Mouse (Mus musculus): ENCODE measurements around the gene Hoxd8.

Hoxd8 gene

DNA sequence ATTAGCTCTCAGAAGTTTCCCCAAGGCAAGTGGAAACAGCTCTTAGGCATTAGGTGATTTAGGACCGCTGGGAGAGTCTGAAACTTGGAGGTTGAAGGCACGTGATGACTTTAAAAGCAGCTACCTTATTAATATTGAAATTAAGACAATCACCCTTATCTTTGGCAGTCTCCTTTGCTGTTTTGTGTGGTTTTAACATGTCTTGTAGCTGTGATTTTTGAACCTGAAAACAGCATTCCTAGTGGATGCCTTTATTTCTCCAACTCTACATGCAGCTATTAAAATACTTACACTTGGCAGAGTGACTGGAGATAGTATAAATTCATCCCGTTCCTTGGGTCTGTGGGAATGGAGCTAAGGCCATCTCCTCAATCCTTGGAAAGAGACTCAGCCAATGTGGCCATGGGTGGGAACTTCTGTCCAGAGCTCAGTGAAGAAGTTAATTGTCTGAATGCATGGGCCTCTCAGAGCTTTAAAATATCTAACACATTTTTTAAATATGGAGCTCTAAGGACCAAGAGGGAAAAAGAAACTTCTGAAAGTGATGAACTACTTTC lies 33.7 kb upstream of the Hoxd8 start:
- DNase-seq, result no peak

DNA sequence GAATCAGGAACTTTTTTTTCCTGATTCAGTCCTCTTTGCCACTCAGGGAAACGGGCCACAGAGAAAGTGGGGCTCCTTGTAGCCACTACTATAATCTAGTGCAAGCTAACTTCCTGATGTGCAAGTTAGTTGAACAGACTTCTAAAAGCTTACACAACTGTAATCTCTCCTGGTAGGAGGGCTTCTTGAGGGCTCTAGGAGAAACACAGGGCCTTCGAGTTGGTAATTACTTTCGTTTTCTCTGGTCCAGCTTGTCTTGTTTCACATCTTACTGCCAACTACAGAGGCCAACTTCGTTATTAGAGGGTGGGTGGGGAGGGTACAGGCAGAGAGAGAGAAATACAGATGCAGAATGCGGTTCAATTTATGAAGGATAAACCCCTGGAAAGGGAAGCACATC lies 32.6 kb upstream of the Hoxd8 start:
- DNase-seq, result no peak

DNA sequence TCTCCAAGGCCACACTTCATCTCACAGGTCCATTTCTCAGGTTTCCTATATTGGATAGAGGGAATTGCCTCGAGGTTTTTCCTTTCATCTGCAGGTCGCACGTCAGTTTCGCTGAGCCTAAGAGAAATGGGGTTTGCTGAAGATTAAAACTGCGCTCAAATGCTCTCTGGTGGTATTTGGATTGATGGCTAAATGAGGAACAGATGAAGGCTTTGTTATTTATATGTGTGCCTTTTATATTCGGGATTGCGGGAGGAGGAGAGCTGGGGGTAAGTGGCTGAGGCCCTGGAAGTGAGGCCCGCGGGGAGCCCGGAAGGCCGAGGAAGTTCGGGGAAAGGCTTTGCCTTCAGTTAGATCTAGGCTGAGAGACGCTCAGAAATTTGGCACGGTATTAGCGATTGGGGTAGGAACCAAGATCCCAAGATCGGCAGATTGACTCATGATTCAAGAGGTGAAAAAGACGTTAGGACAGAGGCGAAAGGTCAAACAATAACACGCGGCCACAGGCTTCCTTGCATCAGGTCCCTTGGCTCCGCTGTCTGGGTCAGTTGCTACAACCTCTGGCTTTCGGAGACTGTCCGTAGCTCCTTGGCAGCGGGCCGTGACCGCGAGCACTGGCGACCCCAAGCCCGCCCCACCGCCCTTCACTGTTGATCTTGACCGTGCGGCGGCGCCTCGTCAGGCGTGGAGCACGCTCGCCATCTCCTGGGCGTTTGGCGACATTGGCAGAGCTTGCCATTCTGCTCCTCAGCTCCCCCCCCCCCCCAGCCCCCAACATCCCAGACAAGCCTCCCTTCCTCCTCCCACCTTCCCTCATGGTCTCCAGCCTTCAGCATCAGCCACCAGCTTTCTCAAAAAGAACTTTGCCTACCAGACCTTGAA lies 31.7 kb upstream of the Hoxd8 start:
- peak; percentile 39 for DNase-seq

DNA sequence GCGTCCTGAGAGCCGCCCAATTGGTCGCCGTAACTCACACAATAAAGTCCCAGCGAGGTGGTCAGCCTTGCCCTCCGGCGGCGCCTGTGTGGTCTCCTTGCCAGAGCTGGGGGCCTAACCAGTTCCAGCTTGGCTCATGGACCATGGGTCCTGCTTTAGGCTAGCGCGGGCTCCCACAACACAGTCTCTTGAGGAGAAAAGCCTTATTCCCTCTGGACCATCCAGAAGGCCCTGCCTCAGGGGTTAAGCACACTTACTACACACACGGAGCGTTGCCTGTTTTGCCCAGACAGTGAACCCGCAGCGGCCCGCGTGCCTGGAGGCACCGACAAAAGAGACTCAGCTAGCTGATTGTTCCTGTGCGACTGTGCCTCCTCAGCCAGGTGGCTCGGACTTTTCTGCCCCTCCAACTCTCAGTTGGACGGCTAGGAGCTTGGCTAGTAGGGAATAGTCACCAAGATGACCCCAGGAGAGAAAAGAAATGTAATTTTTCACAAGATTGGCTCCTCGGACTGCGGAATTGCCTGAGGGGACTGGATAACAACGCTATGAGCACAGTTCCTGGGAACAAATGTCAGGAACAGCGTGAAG lies 30.5 kb upstream of the Hoxd8 start:
- DNase-seq, result no peak

DNA sequence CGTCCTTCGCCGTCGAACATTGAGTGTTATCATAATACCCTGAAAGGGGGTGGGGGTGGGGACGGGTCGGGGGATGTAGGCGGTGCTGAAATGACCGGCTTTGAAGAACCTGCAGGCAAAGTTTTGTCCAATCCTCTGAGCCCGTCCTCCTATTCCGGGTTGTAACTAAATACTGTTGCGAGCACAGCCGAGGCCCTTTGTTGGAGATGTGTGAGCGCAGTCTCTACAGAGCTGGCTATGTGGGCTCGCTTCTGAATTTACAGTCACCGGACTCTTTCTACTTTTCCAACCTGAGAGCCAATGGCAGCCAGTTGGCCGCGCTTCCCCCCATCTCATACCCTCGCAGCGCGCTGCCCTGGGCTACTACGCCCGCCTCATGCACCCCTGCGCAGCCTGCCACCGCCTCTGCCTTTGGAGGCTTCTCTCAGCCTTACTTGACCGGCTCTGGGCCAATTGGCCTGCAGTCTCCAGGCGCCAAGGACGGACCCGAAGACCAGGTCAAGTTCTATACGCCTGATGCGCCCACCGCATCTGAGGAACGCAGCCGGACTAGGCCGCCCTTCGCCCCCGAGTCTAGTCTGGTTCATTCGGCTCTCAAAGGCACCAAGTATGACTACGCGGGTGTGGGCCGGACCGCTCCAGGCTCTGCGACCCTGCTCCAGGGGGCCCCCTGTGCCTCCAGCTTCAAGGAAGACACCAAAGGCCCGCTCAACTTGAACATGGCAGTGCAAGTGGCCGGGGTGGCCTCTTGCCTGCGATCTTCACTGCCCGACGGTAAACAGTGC lies 29.3 kb upstream of the Hoxd8 start, which contains the start of gene Hoxd12:
Gene Hoxd12 (plus strand): TSS at position 133 of the 785 bp plus-strand sequence.
- no peak for DNase-seq

DNA sequence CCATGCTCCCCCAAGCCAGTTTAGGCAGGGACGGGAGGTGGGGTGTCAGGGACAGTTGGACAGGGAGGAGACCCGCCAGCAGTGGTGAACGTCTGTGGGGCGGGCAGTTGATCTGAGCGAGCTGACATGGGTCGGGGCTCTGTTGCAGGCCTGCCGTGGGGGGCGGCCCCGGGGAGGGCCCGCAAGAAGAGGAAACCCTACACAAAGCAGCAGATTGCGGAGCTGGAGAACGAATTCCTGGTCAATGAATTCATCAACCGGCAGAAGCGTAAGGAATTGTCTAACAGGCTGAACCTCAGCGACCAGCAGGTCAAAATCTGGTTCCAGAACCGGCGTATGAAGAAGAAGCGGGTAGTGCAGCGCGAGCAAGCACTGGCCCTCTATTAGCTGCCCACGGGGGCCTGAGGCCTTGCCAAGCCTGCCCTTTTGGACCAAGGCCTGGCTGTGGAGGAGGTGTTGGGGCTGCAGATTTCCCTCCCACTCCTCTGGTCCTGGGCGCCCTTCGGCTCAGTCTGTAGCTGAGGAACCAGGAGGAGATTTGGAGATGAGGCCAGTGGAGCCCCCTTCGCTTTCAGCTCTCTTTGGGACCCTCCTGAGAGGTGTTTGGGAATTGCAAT lies 28.6 kb upstream of the Hoxd8 start:
- no peak for DNase-seq

DNA sequence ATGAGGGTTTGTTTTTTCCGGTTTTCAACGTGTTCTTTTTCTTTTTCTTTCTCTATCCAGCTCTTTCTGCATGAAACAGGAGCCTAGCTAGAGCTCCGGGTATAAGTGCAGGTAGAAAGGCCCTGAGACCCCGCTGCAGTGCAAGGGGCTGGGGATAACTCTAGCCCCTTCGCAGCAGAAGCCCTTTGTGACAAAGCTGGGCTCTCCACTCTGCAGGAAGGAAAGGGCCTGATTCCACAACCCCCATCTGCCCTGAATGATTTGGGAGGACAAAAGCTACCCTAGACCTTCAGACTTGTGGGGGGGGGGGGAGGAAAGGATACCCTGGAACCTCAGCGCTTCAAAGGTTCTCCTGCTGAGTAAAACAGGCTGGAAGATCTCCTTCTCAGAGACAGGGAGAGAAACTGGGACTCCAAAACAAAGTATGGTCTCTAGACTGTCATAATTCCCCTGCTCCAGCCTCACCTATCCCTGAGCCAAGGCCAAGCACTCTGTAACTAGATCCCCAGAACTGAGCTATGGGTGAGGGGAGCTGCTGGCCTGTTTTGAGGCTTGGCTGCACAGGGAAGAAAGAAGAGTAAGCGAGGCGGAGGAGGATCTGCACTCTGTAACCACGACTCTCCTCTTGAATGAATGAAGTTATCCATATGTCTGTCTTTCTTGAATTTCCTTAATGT lies 27.9 kb upstream of the Hoxd8 start:
- no peak for DNase-seq

DNA sequence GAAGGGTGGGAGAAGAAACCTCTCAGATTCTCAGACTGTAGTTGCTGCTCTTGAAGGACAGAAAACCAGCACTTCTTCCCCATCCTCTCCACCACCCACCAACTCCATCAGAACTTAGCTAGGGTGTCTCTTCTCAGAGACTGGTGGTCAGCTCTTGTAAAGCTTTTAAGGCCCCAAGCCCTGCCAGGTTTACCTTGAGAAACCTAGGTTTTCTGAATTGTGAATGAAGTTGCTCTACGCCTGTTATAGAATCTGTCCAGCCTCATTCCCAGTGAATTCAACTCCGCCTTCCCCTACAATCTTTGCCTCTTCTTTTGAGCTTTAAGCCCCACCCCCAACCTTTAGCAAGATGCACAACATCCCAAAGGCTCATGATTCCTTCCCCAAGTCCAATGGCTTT lies 27.3 kb upstream of the Hoxd8 start:
- no peak for DNase-seq

DNA sequence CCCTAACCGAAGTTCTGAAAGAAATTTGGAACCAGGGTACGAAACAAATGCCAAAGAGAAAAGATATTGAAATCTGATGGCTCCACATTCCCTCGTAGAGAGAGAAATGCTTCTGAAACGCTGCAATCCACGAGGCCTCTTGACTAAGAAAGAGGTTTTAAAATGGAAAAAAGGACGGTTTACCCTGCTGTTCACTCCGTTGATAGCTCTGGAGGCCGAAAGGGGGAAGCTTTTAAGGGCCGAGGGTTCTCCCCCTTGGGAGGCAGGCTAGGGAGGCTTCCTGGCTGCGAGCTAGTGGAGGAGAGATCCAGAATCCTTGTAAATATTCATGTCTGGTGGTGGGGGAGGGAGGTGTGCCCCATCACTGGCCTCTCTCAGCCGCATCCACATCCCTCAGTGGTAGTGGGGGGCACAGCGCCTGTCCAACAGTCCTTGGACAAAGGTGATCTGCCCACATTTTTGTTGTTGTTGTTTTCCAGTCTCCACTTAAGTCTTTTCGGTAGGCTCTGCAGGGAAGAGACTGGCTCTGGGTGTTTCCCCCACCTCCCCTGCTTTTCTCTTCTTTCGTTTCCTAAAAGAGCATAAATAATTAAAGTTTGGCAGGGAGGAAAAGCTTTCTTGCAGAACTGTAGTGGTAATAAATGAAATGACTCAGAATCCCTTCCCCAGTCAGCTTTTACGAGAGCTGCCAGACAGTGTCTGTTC lies 25.4 kb upstream of the Hoxd8 start, which contains the start of gene Hoxd11:
Gene Hoxd11 (plus strand): TSS at position 667 of the 705 bp plus-strand sequence.
- no peak for DNase-seq

DNA sequence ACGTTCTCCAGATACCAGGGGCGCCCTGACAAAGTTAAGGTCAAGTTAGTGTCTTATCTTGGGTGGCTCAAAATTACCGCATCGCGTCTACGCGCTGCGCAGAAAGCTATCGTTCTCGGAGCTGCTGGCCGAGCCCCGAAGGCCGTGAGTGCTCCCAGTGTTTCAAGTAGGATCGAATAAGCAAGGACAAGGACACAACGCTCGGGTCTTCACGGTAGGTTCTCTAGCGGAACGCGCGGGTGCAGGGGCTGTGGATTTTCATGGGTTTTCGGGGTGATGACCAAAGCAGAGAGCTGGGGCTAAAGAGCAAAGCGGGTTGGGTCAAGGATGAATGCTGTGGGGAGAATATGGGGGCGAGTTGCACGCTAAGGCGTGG lies 24.8 kb upstream of the Hoxd8 start:
- DNase-seq, result no peak

DNA sequence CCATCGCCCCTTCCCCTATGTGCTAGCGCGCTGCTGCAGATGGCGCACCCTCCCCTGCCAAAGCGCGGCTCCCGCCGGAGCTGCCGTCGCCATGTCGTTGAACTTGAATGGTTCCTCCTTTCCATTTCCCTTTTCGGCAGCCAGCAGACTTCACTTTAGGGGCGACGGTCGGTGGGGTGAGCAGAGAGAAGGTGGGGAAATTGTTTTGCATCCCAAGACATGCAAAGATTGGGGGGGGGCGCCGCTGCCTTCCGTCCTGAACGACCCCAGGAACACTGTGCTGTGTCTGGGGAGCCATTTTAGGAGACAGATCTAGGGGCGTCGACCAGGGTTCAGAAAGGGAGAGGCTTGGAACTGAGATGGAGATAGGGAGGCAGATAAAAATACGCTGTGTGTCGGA lies 24.4 kb upstream of the Hoxd8 start:
- DNase-seq, result no peak

DNA sequence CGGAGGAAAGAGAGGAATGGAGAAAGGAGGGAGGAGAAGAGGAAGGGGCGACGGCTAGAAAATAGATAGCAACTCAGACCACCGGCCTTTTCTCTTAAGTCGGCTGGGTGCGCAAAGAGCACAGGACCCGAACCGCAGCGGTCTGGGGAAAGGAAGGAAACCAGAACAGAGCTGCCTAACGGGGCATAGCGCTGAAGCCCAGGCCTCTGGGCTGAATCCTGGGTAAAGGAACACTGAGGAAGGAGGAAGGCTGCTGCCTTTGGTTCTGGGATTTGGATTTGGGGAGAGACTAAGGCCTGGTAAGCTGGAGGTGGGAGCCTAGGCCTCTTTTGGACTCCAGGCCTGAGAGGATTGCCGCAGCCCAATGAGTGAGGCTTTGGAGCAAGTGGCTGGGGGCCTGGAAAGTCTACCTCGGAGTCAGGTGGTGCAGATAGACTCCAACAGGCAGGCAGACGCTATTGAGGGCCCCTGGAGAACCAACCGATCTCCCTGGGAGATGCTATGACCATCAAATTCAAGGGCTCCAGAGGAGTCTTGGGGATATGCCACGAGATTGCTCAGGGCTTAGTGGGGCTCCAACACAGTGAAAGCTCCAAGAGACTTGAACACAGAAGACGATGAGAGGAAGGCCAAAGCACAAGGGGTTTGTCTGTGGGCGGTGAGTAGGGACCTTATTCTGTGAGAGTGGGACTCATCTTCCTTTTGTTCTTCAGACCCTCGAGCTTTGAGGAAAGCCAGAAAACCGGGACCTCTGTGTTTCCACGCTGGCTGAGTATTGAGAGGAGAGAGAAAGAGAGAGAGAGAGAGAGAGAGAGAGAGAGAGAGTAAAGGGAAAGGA lies 23.6 kb upstream of the Hoxd8 start:
- DNase-seq, result no peak

DNA sequence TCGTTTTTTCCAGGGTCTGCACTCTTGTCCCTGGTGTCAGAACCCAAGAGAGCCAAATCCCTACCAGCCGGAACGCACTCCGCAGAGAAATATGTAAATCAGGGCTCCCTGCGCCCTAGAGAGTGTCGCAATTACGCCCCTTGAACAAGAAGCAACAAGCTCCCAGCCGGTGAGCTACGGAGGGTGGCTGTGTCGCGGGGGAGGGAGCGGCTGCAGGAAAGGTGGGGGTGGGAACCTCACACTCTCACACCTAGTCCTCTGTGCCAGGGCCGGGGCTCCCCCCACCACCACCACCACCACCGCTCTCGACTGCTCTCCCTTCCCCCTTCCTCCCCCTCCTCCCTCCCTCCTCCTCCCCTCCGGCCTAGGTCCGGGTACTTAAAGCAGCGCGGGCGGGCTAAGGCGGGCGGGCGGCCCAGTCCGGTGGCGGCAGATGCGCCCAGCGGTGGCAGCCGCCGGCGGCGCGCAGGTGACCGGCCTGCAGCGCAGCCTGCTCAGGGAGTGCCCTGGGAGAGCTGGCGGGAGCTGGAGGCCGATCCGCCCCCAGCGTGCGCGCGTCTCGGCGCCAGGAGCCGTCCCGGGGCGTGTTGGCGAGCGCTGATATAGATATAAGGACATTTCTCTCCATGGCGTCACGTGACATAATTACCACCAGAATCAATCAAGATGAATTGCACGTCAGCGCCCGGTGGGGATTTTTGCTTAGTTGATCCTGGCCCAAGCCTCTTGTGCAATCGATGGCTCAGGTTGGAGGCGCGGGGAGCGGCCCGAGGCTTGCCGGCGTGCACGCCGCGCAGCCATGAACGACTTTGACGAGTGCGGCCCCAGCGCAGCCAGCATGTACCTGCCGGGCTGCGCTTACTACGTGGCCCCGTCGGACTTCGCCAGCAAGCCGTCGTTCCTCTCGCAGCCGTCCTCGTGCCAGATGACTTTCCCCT lies 22.6 kb upstream of the Hoxd8 start:
- no peak for DNase-seq

DNA sequence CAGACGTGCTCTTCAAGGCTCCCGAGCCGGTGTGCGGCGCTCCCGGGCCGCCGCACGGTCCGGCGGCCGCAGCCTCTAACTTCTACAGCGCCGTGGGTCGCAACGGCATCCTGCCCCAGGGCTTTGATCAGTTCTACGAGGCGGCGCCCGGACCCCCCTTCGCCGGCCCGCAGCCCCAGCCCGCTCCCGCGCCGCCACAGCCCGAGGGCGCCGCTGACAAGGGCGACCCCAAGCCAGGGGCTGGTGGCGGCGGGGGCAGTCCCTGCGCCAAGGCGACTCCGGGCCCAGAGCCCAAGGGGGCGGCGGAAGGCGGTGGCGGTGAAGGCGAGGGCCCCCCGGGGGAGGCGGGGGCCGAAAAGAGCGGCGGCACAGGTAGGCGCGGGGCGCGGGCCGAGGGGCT lies 21.6 kb upstream of the Hoxd8 start:
- DNase-seq, result no peak

DNA sequence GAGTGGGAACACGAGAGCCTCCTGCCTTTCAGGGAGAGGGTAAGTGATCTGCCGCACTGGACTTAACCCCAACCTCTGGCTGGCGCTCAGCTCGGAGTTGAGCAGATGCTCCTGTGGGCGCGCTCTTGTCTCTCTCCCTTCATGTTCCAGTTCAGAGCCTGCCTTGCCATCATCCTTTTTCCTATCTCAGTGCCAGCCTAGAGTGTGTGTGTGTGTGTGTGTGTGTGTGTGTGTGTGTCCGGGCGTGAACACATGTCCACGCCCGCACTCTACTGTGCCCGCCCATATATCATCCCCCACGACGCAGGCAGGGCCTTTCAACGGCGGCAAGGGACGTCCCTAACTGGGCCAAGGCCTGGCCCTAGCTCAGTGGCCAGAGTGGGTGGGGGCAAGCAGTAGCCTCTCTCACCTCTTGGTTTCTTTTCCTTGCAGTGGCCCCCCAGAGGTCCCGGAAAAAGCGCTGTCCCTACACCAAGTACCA lies 20.9 kb upstream of the Hoxd8 start:
- DNase-seq, result no peak

DNA sequence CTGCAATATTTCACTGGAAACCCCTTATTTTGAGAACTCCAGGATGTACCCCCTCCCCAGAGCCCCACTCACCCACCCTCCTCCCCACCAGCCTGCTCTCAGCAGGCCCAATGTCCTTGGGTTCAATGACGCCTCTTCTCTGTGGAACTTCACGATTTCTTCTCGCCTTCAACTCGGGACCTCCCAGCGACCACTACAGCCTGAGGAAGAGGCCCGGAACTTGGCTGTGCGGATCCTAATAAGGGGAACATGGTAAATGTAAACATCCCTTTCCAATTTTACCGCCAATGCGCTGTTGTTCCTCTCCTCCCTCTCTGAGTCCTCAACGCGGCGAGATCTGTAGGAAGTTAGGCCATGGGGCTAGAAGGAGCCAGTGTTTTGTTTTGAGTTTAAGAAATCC lies 20.3 kb upstream of the Hoxd8 start:
- DNase-seq, result no peak

DNA sequence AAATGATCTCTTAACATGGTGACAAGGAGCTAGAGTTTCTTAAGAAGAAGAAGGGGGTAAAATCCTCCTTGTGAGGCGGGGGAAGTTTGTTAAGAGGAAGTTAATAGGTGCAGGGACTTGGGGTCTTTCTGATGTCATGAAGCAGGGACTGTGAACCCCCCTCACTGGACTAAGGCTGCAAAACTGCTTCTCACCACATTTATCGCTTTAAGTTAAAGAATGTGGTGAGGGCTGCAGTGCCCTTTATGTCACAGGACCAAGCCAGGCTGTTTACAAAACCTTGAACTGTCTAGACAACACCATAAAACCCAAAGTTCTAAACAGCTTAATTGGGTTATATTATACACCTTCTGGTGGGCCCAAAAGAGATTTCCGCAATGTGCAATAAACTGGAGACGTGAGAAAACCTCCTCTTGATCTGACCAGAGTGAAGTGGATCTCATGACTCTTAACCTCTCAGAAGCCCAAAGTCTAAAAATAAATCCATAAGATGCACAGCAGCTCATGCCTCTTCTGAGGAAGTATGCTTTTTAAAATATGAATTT lies 19.3 kb upstream of the Hoxd8 start:
- DNase-seq, result no peak

DNA sequence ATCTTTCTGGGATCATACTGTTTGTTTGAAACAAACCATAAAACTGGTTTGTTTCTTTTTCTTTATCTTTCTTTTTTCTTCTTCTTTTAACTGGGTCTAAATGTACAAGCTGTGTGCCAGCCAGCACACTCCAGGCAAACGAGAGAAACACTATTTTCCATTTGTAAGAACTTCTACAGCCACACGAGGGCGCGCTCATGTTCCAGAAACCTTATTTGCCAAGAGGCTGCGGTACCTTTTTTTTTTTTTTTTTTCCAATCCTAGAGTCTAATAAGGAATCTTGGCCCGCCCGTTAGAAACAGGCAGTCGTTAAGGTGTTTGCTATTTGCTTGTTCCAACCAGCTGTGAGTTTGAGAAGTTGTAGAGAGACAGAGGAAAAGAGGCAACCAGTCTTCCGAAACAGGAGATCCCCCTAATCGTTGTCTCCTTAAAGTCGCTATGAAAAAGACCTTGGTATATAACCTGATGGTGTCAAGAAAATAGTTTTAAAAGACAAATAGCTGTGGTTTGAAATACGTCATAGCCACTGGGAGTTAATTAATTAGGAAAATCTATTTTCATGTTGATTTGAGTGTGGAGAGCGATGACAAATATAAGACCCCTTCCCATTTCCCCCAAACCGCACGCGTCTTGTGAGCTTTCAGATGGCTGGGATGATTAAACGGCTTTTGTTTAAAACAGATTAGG lies 18.0 kb upstream of the Hoxd8 start:
- DNase-seq, result peak; percentile 46

Measured in right cerebral cortex, postnatal 14 days (tissue).